23 mouse cellular contexts compared by ENCODE assay signal in the genomic region with DNA sequence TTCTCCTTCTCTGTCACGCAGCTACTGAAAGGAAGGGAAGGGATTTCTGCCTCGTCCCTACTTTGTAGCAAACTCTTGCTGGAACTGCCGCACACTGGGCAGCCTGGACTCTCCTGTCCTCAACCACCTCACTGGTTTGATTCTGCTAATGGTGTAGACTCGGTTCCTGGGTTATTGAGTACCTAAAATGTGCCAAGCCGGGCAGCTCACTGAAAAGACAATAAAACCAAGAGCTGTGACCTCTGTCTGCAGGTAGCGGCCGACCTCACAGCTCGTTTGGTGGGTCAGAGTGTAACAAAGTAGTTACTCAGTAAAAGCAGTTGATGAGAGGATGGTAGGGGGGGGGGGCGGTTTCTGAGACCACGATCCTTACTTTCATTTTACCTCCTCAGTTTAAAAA.
DNase-seq lines count a peak whose midpoint lies in the region; ATAC-seq lines count a peak whose summit lies in the region.
"Had no signal": no experiment of that assay in that cellular context is flagged by ENCODE, and none has a peak within 500 bp of the region (broad histone marks: within the 10 kb centered on the region; RNA-seq: fewer than 3 reads in every experiment).

No protein-coding gene starts in this region.

- 44% methylated on average over 10 of the region's 10 CpGs for WGBS in kidney, embryonic 15.5 days

- no peak overlapping the region for H3K9ac ChIP-seq in kidney, embryonic 15.5 days
- H3K9ac ChIP-seq: forebrain, postnatal 0 days; heart, embryonic 13.5 days; hindbrain, embryonic 14.5 days had no signal

- peaks cover 16% of the 10 kb centered on the region for H3K27me3 ChIP-seq in kidney, embryonic 15.5 days

- H3K36me3 ChIP-seq in kidney, embryonic 15.5 days, result no peaks in the 10 kb centered on the region
- H3K36me3 ChIP-seq: G1E; heart, embryonic 13.5 days had no signal

- DNase-seq in kidney, adult 11 months, result peak; percentile 50
- DNase-seq in kidney, adult 8-10 months, result peak; percentile 21 to 56
- DNase-seq in kidney, postnatal 14 days, result no peak
- peak; percentile 26 to 35 for DNase-seq in kidney, postnatal 36 days
- no peak for DNase-seq in spleen, postnatal 36 days (ENCODE audit: low spot score in 2 of 2)
- no peak for DNase-seq in heart, adult 9 months (ENCODE audit: low spot score in 2 of 2)
- DNase-seq: adrenal gland, adult 2 months; adrenal gland, postnatal 14 days; B cell, adult 2 months; cerebellum, adult 11 months; cerebellum, adult 2 months; forebrain, postnatal 0 days; gastrocnemius, adult 2 months; gastrocnemius, postnatal 14 days; heart, adult 11 months; heart, postnatal 14 days; heart, postnatal 4 days had no signal

- H3K4me1 ChIP-seq in kidney, embryonic 15.5 days, result peaks cover 16% of the 10 kb centered on the region
- H3K4me1 ChIP-seq: heart, embryonic 13.5 days had no signal

- H3K4me2 ChIP-seq in kidney, embryonic 15.5 days, result no peak overlapping the region
- H3K4me2 ChIP-seq: heart, embryonic 13.5 days; hindbrain, embryonic 14.5 days had no signal

- H3K9me3 ChIP-seq in kidney, embryonic 15.5 days (replicated peaks), result no peaks in the 10 kb centered on the region
- H3K9me3 ChIP-seq: heart, embryonic 13.5 days had no signal

- H3K27ac ChIP-seq in kidney, embryonic 15.5 days, result no peak overlapping the region
- H3K27ac ChIP-seq: gastrocnemius, adult 2 months; heart, embryonic 13.5 days; hindbrain, embryonic 14.5 days; hindbrain, postnatal 0 days had no signal

- H3K4me3 ChIP-seq in kidney, embryonic 15.5 days (replicated peaks), result no peak overlapping the region
- H3K4me3 ChIP-seq: gastrocnemius, adult 2 months; heart, embryonic 13.5 days had no signal

- ATAC-seq in kidney, embryonic 15.5 days (replicated peaks; ENCODE audit: low FRiP score), result no peak; the same call in 1 of the 2 replicates
- ATAC-seq: forebrain, embryonic 14.5 days; forebrain, postnatal 0 days; hindbrain, postnatal 0 days had no signal

Comparison
In these comparisons a context has a peak if more than half of its experiments do, and no peak if none do; other contexts are left out.
1. DNase-seq: peak in kidney, adult 11 months (single experiment), kidney, adult 8-10 months (2 of 2) and kidney, postnatal 36 days (2 of 2); none in kidney, postnatal 14 days (single experiment), spleen, postnatal 36 days (0 of 2) and heart, adult 9 months (0 of 2).